Mouse (Mus musculus): Measurements from ENCODE around the gene Lypd5. TPM values are rescaled to one million over a fixed set of nuclear protein-coding genes. Genes with fewer than 3 reads are reported as not detected.
"Not testable (repeated sequence)": the region's sequence is repeated elsewhere in the genome, so short reads cannot be mapped to it uniquely, and the experiment has no call there.

Lypd5 gene
- polyA plus RNA-seq, 1 experiment = not detected

- no peak for DNase-seq (ENCODE audit: low spot score)
Measured at GRCm38 (mm10) chr7:24382730-24383372, 33.9 kb downstream of the Lypd5 start.

- no peak for DNase-seq (ENCODE audit: low spot score)
Measured at GRCm38 (mm10) chr7:24384070-24384469, 35.1 kb downstream of the Lypd5 start.

- no peak for DNase-seq (ENCODE audit: low spot score)
Measured at GRCm38 (mm10) chr7:24384827-24385226, 35.8 kb downstream of the Lypd5 start.

- DNase-seq (ENCODE audit: low spot score) = no peak
Measured at GRCm38 (mm10) chr7:24387059-24387556, 38.1 kb downstream of the Lypd5 start.

GRCm38 (mm10) chr7:24389516-24390187 lies 40.7 kb downstream of the Lypd5 start:
- no peak for DNase-seq (ENCODE audit: low spot score)

- no peak for DNase-seq (ENCODE audit: low spot score)
Measured at GRCm38 (mm10) chr7:24390512-24390911, 41.5 kb downstream of the Lypd5 start.

- no peak for DNase-seq (ENCODE audit: low spot score)
Measured at GRCm38 (mm10) chr7:24391077-24391476, 42.1 kb downstream of the Lypd5 start.

- DNase-seq (ENCODE audit: low spot score) = no peak
Measured at GRCm38 (mm10) chr7:24391687-24392086, 42.7 kb downstream of the Lypd5 start.

- no peak for DNase-seq (ENCODE audit: low spot score)
Measured at GRCm38 (mm10) chr7:24394054-24394453, 45.1 kb downstream of the Lypd5 start.

GRCm38 (mm10) chr7:24394475-24395161 lies 45.6 kb downstream of the Lypd5 start:
- no peak for DNase-seq (ENCODE audit: low spot score)

GRCm38 (mm10) chr7:24396832-24397231 lies 47.8 kb downstream of the Lypd5 start:
- no peak for DNase-seq (ENCODE audit: low spot score)

- no peak for DNase-seq (ENCODE audit: low spot score)
Measured at GRCm38 (mm10) chr7:24398364-24398913, 49.4 kb downstream of the Lypd5 start.

GRCm38 (mm10) chr7:24399256-24400081 lies 50.5 kb downstream of the Lypd5 start, which contains the start of gene Smg9:
Gene Smg9 (plus strand): TSS chr7:24399619.
- DNase-seq (ENCODE audit: low spot score) = peak; percentile 89

GRCm38 (mm10) chr7:24400082-24400452 lies 51.1 kb downstream of the Lypd5 start:
- no peak for DNase-seq (ENCODE audit: low spot score)

- DNase-seq (ENCODE audit: low spot score) = not testable (repeated sequence)
Measured at GRCm38 (mm10) chr7:24400489-24400888, 51.5 kb downstream of the Lypd5 start.

- no peak for DNase-seq (ENCODE audit: low spot score)
Measured at GRCm38 (mm10) chr7:24402851-24403250, 53.9 kb downstream of the Lypd5 start.

Other genes with a start within 250 kb of the Lypd5 start
- 4.6 and 5.1 TPM in 2 replicates for gene Zfp112, start 236.9 kb upstream of the Lypd5 start, polyA plus RNA-seq (2012; rRNA removed)
- 10.6 and 12.9 TPM in 2 replicates for gene Zfp235, start 215.0 kb upstream of the Lypd5 start, polyA plus RNA-seq (2012; rRNA removed)
- 1.1 TPM in 2 replicates for gene Zfp114, start 174.1 kb upstream of the Lypd5 start, polyA plus RNA-seq (2012; rRNA removed)
- 4.6 and 5.5 TPM in 2 replicates for gene Zfp111, start 137.8 kb upstream of the Lypd5 start, polyA plus RNA-seq (2012; rRNA removed)
- gene Zfp109, start 111.6 kb upstream of the Lypd5 start, polyA plus RNA-seq (2012; rRNA removed) = 4.1 and 4.2 TPM in 2 replicates
- gene Zfp108, start 94.4 kb upstream of the Lypd5 start, polyA plus RNA-seq (2012; rRNA removed) = 3.1 TPM in 2 replicates
- 6.0 and 6.4 TPM in 2 replicates for gene Zfp93, start 78.8 kb upstream of the Lypd5 start, polyA plus RNA-seq (2012; rRNA removed)
- 16.1 and 18.1 TPM in 2 replicates for gene Zfp61, start 48.0 kb upstream of the Lypd5 start, polyA plus RNA-seq (2012; rRNA removed)
- 10.5 and 11.0 TPM in 2 replicates for gene Zfp94, start 32.5 kb upstream of the Lypd5 start, polyA plus RNA-seq (2012; rRNA removed)
- 0.19 TPM in 2 replicates for gene Tescl, start 15.3 kb upstream of the Lypd5 start, polyA plus RNA-seq (2012; rRNA removed)
- gene Kcnn4, start 21.1 kb downstream of the Lypd5 start, polyA plus RNA-seq (2012; rRNA removed) = 47.4 and 50.6 TPM in 2 replicates
- gene Smg9, start 50.4 kb downstream of the Lypd5 start, polyA plus RNA-seq (2012; rRNA removed) = 37.6 and 37.7 TPM in 2 replicates
- gene Irgc1, start 103.1 kb downstream of the Lypd5 start, polyA plus RNA-seq (2012; rRNA removed) = 0.03 TPM in 1 of 2 replicates, not detected in the other
- 18.8 and 28.9 TPM in 2 replicates for gene Plaur, start 113.3 kb downstream of the Lypd5 start, polyA plus RNA-seq (2012; rRNA removed)
- 10.0 and 19.2 TPM in 2 replicates for gene Cadm4, start 132.8 kb downstream of the Lypd5 start, polyA plus RNA-seq (2012; rRNA removed)
- 10.0 and 10.7 TPM in 2 replicates for gene Zfp428, start 157.8 kb downstream of the Lypd5 start, polyA plus RNA-seq (2012; rRNA removed)
- gene AC161166.1, start 163.3 kb downstream of the Lypd5 start, polyA plus RNA-seq (2012; rRNA removed) = not detected in 2 replicates
- 10.8 and 12.4 TPM in 2 replicates for gene Irgq, start 181.5 kb downstream of the Lypd5 start, polyA plus RNA-seq (2012; rRNA removed)
- 0.10 and 0.21 TPM in 2 replicates for gene Pinlyp, start 196.9 kb downstream of the Lypd5 start, polyA plus RNA-seq (2012; rRNA removed)
- gene Xrcc1, start 197.1 kb downstream of the Lypd5 start, polyA plus RNA-seq (2012; rRNA removed) = 32.5 and 33.5 TPM in 2 replicates
- 59.0 and 67.0 TPM in 2 replicates for gene Ethe1, start 238.3 kb downstream of the Lypd5 start, polyA plus RNA-seq (2012; rRNA removed)
- 0.44 and 0.83 TPM in 2 replicates for gene Zfp575, start 238.4 kb downstream of the Lypd5 start, polyA plus RNA-seq (2012; rRNA removed)